Mouse (Mus musculus) hindbrain, embryonic 15.5 days (tissue): ENCODE data around the gene Agfg2. TPM values are rescaled to one million over a fixed set of nuclear protein-coding genes. Genes with fewer than 3 reads are reported as not detected.
A peak's percentile ranks its signal among the peaks of the same experiment; 100 is the strongest.

Source experiments
- ATAC-seq: fragments of 200-750 bp; cut with Nextera tagmentation; 2 replicates; pipeline ENCODE4 v1.8.0; 2017; ENCODE audit warnings: low read depth, moderate number of reproducible peaks, moderate TSS enrichment; ENCODE audit not compliant: low FRiP score
- H3K27ac ChIP-seq: fragments of 300-500 bp; sonication (generic); replicated peaks from 2 replicates; pipeline ENCODE4 v1.5.1; 2015; ENCODE audit warnings: mild to moderate bottlenecking, inconsistent platforms
- H3K27me3 ChIP-seq: fragments of 300-500 bp; sonication (generic); 2 replicates; pipeline ENCODE4 v1.6.1; 2015; ENCODE audit warnings: control low read depth, inconsistent platforms
- H3K36me3 ChIP-seq: fragments of 300-500 bp; sonication (generic); 2 replicates; pipeline ENCODE4 v1.6.1; 2015; ENCODE audit warnings: control low read depth, inconsistent platforms
- H3K4me1 ChIP-seq: fragments of 300-500 bp; sonication (generic); replicated peaks from 2 replicates; pipeline ENCODE4 v1.6.1; 2015; ENCODE audit warnings: control low read depth, inconsistent platforms
- H3K4me2 ChIP-seq: fragments of 300-500 bp; sonication (generic); 2 replicates; pipeline ENCODE4 v1.6.1; 2015; ENCODE audit warnings: moderate library complexity, mild to moderate bottlenecking, inconsistent platforms
- H3K4me3 ChIP-seq: fragments of 300-500 bp; sonication (generic); 2 replicates; pipeline ENCODE4 v1.5.1; 2015; ENCODE audit warnings: mild to moderate bottlenecking, inconsistent platforms
- H3K9ac ChIP-seq: fragments of 300-500 bp; sonication (generic); 2 replicates; pipeline ENCODE4 v1.6.1; 2015; ENCODE audit warnings: inconsistent platforms
- H3K9me3 ChIP-seq: fragments of 300-500 bp; sonication (generic); 2 replicates; pipeline ENCODE4 v1.6.1; 2016; ENCODE audit warnings: control low read depth, inconsistent platforms
- WGBS: fragments of 180-500 bp; shearing (Covaris S2); methylation state at CpG from one replicate; pipeline ENCODE4 v1.1.7; 2015; 5-methylcytosine and 5-hydroxymethylcytosine counted together
- polyA plus RNA-seq: library from polyadenylated mRNA; unstranded; fragments of >200 nt; fragmentation: Nextera tagmentation; extraction: Ambion mirVana; gene quantifications from 2 replicates; pipeline ENCODE4 v1.2.1, GENCODE M21; 2015

Agfg2 gene
- polyA plus RNA-seq, 1 experiment from 2014 or later, result 20.3 TPM

DNA sequence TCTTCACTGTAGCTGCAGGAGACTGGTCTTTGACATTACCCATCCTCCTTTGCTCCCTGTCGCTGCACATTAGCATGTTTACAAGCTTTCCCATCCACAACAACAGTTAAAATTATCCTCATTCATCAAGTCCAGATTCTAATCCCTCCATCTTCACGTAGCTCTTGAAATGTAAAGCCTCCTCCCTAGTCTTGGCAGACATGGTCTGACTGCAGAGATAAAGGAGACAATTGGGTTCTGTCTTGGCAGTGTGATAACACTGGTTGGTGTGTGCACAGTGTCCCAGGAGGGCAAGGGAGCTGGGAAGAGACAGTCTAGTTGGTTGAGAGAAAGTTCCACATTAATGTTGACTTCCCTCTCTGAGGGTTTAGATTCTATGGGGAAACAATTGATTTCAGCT lies 15.3 kb upstream of the Agfg2 start:
- whole genome bisulfite sequencing, result 48% methylated on average over 2 of the region's 2 CpGs
- ATAC-seq, result no peak
- no peaks in the 10 kb centered on the region for H3K27me3 ChIP-seq
- H3K27ac ChIP-seq, result no peak overlapping the region
- H3K4me3 ChIP-seq, result no peak overlapping the region
- H3K9me3 ChIP-seq, result no peaks in the 10 kb centered on the region
- H3K4me2 ChIP-seq, result no peak overlapping the region
- H3K9ac ChIP-seq, result no peak overlapping the region
- H3K36me3 ChIP-seq, result no peaks in the 10 kb centered on the region
- no peaks in the 10 kb centered on the region for H3K4me1 ChIP-seq

DNA sequence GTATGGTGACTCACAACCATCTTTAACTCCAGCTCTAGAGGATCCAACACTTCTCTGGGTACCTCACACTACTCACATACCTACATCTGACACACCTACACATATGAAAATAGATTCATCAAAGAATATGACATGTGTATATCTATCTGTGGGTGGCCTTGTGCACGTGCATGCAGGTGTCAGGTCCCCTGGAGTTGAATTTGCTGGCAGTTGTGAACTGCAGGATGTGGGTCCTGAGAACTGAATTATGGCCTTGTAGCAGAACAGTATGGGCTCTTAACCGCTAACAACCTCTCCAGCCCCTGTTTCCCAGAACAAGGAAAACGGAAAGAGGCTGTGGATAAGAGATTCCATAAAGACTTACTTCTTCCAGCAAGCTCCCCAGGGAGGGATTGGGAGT lies 14.6 kb upstream of the Agfg2 start:
- 71% methylated on average over 3 of the region's 3 CpGs for WGBS
- H3K4me3 ChIP-seq, result no peak overlapping the region

DNA sequence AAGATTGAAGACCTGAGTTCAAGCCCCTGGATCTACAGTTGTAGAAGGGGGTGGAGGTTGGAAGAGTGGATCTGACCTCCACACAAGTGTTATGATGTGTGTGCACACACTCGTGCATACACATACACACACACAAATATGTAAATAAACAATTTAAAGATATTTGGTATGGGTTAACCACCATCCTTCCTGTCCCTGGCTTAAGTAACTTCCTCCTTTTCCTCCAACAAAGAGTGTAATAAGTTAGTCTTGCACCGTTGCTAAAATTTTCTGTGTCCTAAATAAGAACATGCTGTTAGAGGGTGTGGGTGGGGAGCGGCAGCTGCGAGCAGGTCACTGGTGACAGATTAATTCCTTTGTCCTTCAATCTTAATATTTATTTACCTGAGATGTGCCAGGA lies 11.4 kb upstream of the Agfg2 start:
- H3K4me2 ChIP-seq, result no peak overlapping the region
- H3K27ac ChIP-seq, result no peak overlapping the region
- WGBS, result 89% methylated on average over 4 of the region's 4 CpGs
- no peaks in the 10 kb centered on the region for H3K9me3 ChIP-seq
- H3K9ac ChIP-seq, result no peak overlapping the region
- H3K36me3 ChIP-seq, result no peaks in the 10 kb centered on the region
- no peaks in the 10 kb centered on the region for H3K4me1 ChIP-seq
- H3K27me3 ChIP-seq, result no peaks in the 10 kb centered on the region
- ATAC-seq, result no peak
- no peak overlapping the region for H3K4me3 ChIP-seq

More for the DNA sequence above, 14.6 kb upstream of the Agfg2 start:
- no peaks in the 10 kb centered on the region for H3K4me1 ChIP-seq
- no peaks in the 10 kb centered on the region for H3K9me3 ChIP-seq
- H3K27ac ChIP-seq, result no peak overlapping the region
- no peaks in the 10 kb centered on the region for H3K27me3 ChIP-seq
- H3K9ac ChIP-seq, result no peak overlapping the region
- no peak overlapping the region for H3K4me2 ChIP-seq
- no peaks in the 10 kb centered on the region for H3K36me3 ChIP-seq
- ATAC-seq, result no peak

DNA sequence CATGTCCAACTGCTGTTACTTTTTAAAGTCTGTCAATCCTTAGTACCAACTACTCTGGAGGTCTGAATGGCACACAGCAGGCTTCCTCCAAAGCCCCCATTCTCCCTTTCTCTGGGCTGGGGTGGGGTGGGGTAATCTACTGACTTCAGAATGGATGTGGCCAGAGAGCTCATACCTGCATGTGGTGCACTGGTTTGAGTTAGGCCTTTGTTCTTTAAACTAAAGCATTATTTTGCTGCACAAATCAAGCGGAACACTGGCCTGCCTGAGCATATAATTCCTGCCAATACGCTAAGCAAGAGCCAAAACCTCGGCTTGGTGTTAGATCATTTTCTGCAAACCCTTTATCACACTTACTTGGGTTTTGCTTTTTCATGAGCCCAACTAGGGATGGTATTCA lies 10.3 kb upstream of the Agfg2 start:
- Histone ChIP-seq H3K9me3 (no peaks in the 10 kb centered on the region), H3K27me3 (no peaks in the 10 kb centered on the region), H3K4me1 (no peaks in the 10 kb centered on the region), H3K9ac (no peak overlapping the region), H3K36me3 (no peaks in the 10 kb centered on the region), H3K4me3 (no peak overlapping the region), H3K4me2 (no peak overlapping the region), H3K27ac (no peak overlapping the region)
- ATAC-seq, result no peak
- 41% methylated on average over 3 of the region's 3 CpGs for WGBS

DNA sequence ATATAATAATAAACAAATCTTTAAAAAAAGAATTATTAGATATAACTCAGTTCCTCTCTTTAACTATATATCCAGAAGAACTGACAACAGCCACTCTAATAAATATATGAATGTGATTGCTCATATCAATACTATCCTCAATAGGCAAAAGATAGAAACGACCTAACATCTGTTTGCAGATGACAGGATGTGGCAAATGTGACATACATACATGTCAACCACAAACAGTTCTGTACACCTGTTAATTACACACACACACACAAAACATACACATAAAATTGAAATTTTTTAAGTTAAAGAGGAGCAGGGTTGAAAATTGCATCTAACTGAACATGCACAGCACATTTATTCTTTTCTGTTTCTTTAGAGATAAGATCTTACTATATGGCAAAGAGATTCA lies 7.4 kb upstream of the Agfg2 start:
- no peaks in the 10 kb centered on the region for H3K27me3 ChIP-seq
- no peaks in the 10 kb centered on the region for H3K36me3 ChIP-seq
- no peaks in the 10 kb centered on the region for H3K4me1 ChIP-seq
- no peak overlapping the region for H3K9ac ChIP-seq
- H3K4me2 ChIP-seq, result no peak overlapping the region
- ATAC-seq, result no peak
- H3K9me3 ChIP-seq, result no peaks in the 10 kb centered on the region
- no peak overlapping the region for H3K27ac ChIP-seq
- WGBS, result 77% methylated on average over 1 of the region's 1 CpGs
- H3K4me3 ChIP-seq, result no peak overlapping the region

DNA sequence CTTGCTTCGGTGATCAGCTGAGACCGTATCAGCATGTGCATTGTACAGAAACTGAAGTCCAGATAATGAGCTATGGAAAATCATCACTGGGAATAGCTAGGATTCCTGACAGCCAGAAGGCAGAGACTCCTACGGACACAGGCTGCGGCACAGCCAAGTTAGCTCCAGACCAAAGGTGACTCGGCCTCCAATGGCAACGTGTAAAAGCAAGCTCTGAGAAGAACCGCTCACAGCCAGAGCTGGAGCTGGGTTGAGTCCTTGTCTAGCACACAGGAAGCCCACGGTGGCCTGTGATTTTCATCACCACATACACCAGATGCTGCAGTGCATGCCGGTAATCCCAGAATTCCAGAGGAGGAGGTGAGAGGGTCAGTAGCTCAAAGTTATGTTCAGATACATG lies 6.0 kb upstream of the Agfg2 start:
- Histone ChIP-seq H3K36me3 (no peaks in the 10 kb centered on the region), H3K4me3 (no peak overlapping the region), H3K27me3 (no peaks in the 10 kb centered on the region), H3K4me2 (no peak overlapping the region), H3K27ac (no peak overlapping the region), H3K9me3 (no peaks in the 10 kb centered on the region), H3K9ac (no peak overlapping the region), H3K4me1 (no peaks in the 10 kb centered on the region)
- 69% methylated on average over 9 of the region's 9 CpGs for WGBS
- no peak for ATAC-seq

DNA sequence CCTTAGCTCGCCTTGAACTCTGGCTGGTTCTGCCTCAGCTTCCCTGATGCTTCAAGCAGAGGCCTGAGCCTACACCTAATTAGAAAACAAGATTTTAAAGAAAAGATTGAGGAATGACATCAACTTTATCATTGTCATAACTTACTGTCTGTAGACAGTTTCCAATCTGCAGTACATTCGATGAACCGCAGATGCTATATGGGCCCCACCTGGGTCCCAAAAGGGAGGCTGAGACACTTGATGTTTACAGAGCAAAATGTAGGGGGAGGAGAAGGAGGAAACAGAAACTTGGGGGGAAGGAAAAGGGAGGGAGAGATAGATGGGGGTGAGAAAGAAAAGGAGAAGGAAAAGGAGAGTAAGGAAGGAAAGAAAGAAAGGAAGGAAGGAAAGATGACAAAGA lies 5.4 kb upstream of the Agfg2 start:
- WGBS, result 88% methylated on average over 3 of the region's 3 CpGs

DNA sequence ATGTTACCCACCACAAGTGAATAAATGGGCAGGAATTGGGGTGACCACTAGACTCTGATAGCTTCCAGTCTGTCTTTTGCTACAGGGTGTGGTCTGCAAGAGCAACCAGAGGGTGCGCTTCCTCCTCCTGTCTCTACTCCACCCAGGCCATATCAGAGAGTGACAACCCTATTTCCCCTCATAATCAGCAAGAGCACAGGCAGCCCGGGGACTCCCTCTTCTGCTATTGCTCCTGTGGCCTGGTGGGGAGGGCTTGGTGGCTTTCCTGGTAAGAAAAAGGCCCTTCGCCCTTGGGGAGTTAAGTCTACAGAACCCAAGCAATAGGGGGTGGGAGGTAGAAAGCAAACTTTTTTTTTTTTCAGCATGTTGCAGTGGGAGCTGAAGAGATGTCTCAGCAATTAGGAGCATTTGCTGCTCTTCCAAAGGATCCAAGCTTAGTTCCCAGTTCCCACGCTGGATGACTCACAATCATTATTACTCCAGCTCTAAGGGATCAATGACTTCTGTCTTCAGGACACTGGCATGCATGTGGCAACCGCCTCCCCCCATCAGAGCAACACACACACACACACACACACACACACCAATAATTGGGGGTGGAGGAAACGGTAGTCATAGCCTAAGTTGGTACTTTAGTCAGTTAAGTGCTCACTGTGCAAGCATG lies 1.7 kb upstream of the Agfg2 start:
- Histone ChIP-seq H3K4me3 (no peak overlapping the region), H3K27me3 (no peaks in the 10 kb centered on the region), H3K4me2 (no peak overlapping the region), H3K4me1 (peaks cover 25% of the 10 kb centered on the region), H3K27ac (no peak overlapping the region), H3K9me3 (no peaks in the 10 kb centered on the region), H3K9ac (no peak overlapping the region), H3K36me3 (no peaks in the 10 kb centered on the region)
- ATAC-seq, result no peak
- 90% methylated on average over 6 of the region's 6 CpGs for WGBS

More for the DNA sequence above, 5.4 kb upstream of the Agfg2 start:
- Histone ChIP-seq H3K27ac (no peak overlapping the region), H3K36me3 (no peaks in the 10 kb centered on the region), H3K4me3 (no peak overlapping the region), H3K27me3 (no peaks in the 10 kb centered on the region), H3K9me3 (no peaks in the 10 kb centered on the region), H3K9ac (no peak overlapping the region), H3K4me2 (no peak overlapping the region), H3K4me1 (no peaks in the 10 kb centered on the region)
- no peak for ATAC-seq

DNA sequence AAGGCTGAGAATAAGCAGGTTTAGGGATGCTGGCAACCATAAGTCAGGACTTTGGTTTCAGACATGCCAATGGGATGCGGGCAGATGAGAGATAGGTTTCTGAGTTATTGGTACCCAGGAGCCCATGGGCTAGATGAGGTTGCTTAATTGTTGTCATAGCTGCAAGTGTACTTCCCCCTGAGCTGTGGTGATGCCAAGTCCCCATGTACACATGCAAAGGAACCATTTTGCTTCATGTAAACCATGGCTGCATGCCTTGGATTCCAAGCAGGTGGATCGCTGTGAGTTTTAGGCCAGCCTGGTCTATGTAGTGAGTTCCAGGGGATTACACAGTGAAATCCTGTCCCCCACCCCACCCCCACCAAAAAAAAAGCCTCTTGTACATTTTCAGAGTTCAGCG lies 1.1 kb upstream of the Agfg2 start:
- H3K36me3 ChIP-seq, result no peaks in the 10 kb centered on the region
- peaks cover 25% of the 10 kb centered on the region for H3K4me1 ChIP-seq
- H3K27me3 ChIP-seq, result no peaks in the 10 kb centered on the region
- H3K27ac ChIP-seq, result no peak overlapping the region
- H3K9ac ChIP-seq, result no peak overlapping the region
- H3K4me3 ChIP-seq, result no peak overlapping the region
- no peak for ATAC-seq
- 96% methylated on average over 3 of the region's 3 CpGs for WGBS
- H3K4me2 ChIP-seq, result no peak overlapping the region
- H3K9me3 ChIP-seq, result no peaks in the 10 kb centered on the region

DNA sequence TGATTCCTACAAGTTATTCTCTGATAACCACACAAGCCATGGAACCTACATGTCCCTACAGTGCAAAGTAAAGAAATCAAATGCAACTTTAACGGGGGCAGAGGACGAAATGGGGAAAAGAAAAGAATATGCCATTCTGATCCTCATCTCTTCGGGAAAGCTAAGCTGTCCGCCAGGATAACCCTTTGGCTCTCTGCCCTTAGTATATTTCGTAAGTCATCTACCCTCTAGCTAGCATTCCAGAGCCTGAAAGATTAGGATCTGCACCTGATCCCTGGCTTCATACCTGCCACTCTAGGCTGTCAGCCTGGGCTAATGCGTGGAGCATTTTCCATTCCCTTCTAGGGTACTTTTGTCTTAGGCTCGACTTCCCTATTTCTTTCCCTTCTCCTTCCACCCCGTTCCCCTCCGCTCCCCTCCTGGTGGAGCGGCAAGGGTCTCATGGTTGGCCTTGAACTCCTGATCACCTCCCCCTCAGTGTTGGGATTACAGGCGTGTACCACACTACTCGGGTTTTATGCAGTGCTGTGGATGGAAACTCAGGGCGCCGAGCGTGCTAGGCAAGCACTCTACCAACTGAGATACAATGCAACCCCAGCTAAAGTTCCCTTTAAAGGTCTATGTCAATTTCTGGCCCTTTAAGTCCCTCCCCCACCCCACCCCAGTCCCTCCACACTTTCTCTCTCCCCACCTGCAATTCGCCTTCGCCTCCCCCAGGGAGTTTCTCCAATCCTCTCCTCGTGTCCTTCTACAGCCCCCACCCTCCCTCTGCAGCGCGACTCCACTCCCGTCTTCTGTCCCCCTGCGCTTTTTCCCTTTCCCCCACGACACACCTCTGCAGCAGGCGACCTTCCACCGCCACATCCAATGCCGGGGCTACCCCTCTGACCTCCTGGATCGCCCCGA lies 885 bp downstream of the Agfg2 start:
- Histone ChIP-seq H3K4me3 (peak overlapping the region; percentile 97), H3K4me1 (peaks cover 25% of the 10 kb centered on the region), H3K36me3 (no peaks in the 10 kb centered on the region), H3K27me3 (no peaks in the 10 kb centered on the region), H3K9ac (peak overlapping the region; percentile 80), H3K9me3 (no peaks in the 10 kb centered on the region), H3K4me2 (peak overlapping the region; percentile 74), H3K27ac (peak overlapping the region; percentile 86)
- WGBS, result 10% methylated on average over 28 of the region's 28 CpGs
- no peak for ATAC-seq

DNA sequence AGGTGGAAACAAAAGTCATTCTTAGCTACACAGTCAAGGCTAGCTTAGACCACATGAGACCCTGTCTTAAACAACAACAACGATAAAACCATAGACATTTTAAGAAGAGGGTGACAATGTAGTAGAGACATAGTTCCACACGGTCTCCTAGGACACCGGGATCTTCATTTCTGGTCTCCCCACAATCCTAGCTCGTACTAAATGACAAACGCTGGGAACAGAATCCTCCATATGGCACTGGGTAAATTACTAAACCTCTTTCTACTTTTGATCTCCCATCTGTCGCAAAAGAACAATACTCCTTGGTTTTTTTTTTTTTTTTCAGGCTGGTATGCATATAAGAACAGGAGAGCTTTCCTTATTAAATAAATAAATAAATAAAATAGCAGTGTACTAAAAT lies 2.0 kb downstream of the Agfg2 start:
- Histone ChIP-seq H3K27ac (no peak overlapping the region), H3K4me3 (no peak overlapping the region), H3K9me3 (no peaks in the 10 kb centered on the region), H3K36me3 (no peaks in the 10 kb centered on the region), H3K9ac (no peak overlapping the region), H3K4me2 (peak overlapping the region; percentile 74), H3K27me3 (no peaks in the 10 kb centered on the region), H3K4me1 (peaks cover 25% of the 10 kb centered on the region)
- no peak for ATAC-seq
- 67% methylated on average over 6 of the region's 6 CpGs for WGBS

DNA sequence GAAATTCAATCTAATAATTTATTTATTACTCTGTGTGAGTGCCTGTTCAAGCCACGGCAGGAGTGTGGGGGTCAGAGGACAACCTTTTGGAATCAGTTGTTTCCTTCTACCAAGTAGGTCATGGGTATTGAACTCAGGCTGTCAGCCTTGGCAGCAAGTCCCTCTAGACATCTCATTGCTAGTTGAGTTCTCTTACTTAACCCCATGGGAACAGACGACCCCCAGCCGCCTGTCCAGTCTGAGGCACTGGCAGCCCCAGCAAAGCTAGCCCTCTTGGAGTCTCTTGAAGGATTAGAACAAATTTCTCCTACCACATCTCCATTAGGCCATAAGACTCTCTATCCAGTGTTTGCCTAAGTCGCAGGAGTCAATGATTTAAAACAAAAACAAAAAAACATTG lies 4.8 kb downstream of the Agfg2 start:
- Histone ChIP-seq H3K27me3 (no peaks in the 10 kb centered on the region), H3K9ac (no peak overlapping the region), H3K4me1 (peaks cover 25% of the 10 kb centered on the region), H3K36me3 (no peaks in the 10 kb centered on the region), H3K4me2 (no peak overlapping the region), H3K27ac (no peak overlapping the region), H3K4me3 (no peak overlapping the region), H3K9me3 (no peaks in the 10 kb centered on the region)
- ATAC-seq, result no peak
- WGBS, result 86% methylated on average over 4 of the region's 4 CpGs
